15 mouse cellular contexts compared by ENCODE assay signal in the genomic region with DNA sequence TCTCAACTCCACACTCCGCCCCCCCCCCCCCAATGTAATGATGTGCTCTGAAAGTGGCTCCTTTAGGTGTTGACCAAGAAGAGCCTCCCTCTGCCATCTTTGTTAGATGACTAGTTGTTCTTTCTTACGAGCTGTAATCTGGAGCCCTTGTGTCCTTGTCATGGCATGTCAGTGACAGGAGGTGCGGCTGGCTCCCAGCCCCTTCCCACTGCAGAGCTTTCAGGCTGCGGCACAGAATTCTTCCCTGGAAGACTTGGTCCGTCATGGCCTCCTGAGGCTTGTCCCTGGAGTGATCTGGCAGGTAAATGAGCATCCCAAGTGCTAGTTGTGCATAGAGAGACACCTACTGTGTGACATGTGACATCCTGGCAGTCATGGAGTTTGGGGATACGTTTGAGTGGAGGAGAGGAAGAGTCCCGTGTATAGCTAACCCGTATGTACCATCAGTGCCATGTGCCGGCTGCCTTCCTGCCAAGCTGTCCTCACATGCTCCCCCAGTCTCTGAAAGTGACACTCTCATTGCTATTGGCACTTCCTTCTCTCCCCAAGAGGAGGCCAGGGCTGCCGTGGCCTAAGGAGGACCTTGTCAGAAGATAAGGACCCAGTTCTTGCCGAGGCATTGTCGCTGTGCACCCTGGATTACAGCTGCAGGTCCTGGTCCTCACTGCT. TPM values are rescaled to one million over a fixed set of nuclear protein-coding genes. Genes with fewer than 3 reads are reported as not detected.
A peak's percentile ranks its signal among the peaks of the same experiment; 100 is the strongest.
DNase-seq lines count a peak whose midpoint lies in the region; ATAC-seq lines count a peak whose summit lies in the region.
"Had no signal": no experiment of that assay in that cellular context is flagged by ENCODE, and none has a peak within 500 bp of the region (broad histone marks: within the 10 kb centered on the region; RNA-seq: fewer than 3 reads in every experiment).

No protein-coding gene starts in this region.

- no peak overlapping the region for H3K4me3 ChIP-seq in hindbrain, embryonic 13.5 days
- H3K4me3 ChIP-seq in hindbrain, embryonic 11.5 days (ENCODE audit: low read depth, low read length): no peak overlapping the region
- H3K4me3 ChIP-seq in brown adipose tissue, adult 24 weeks (ENCODE audit: insufficient read depth, low read depth, low read length): no peak overlapping the region
- H3K4me3 ChIP-seq in heart, embryonic 16.5 days (ENCODE audit: low read length): no peak overlapping the region
- no peak overlapping the region for H3K4me3 ChIP-seq in midbrain, embryonic 14.5 days (replicated peaks; ENCODE audit: low read depth, low read length)
- H3K4me3 ChIP-seq: forebrain, embryonic 10.5 days; lung, embryonic 15.5 days; neural tube, embryonic 12.5 days had no signal

- H3K9me3 ChIP-seq in hindbrain, embryonic 13.5 days: no peaks in the 10 kb centered on the region
- H3K9me3 ChIP-seq in hindbrain, embryonic 11.5 days (ENCODE audit: control insufficient read depth, low read length): no peaks in the 10 kb centered on the region
- no peaks in the 10 kb centered on the region for H3K9me3 ChIP-seq in heart, embryonic 16.5 days (replicated peaks; ENCODE audit: control insufficient read depth, low read length)
- no peaks in the 10 kb centered on the region for H3K9me3 ChIP-seq in midbrain, embryonic 14.5 days (ENCODE audit: control insufficient read depth, low read length)
- H3K9me3 ChIP-seq: forebrain, embryonic 10.5 days; lung, embryonic 15.5 days; neural tube, embryonic 12.5 days had no signal

- intact Hi-C loops in left cerebral cortex, postnatal 36 days (cut with DNase I): loop anchor here (2.0 to 5.0 kb wide), 2 partner anchors 14 to 33 kb away; no protein-coding TSS in a partner anchor

- no peak for ATAC-seq in hindbrain, embryonic 13.5 days (ENCODE audit: low FRiP score)
- no peak for ATAC-seq in hindbrain, embryonic 11.5 days (ENCODE audit: low FRiP score)
- no peak for ATAC-seq in heart, embryonic 16.5 days (replicated peaks; ENCODE audit: extremely low read depth, insufficient read depth, low FRiP score)
- ATAC-seq in midbrain, embryonic 14.5 days (ENCODE audit: low FRiP score, low TSS enrichment): no peak

- peak overlapping the region; percentile 43; the same call in 1 of the 2 replicates for H3K9ac ChIP-seq in hindbrain, embryonic 13.5 days
- no peak overlapping the region for H3K9ac ChIP-seq in hindbrain, embryonic 11.5 days (ENCODE audit: low read depth, low read length)
- 0 out of 2 replicates have a peak overlapping the region, but pooled peaks have one; percentile 13 for H3K9ac ChIP-seq in heart, embryonic 16.5 days (ENCODE audit: low read length)
- H3K9ac ChIP-seq in midbrain, embryonic 14.5 days (replicated peaks; ENCODE audit: low read length): no peak overlapping the region
- H3K9ac ChIP-seq: lung, embryonic 15.5 days; neural tube, embryonic 12.5 days had no signal

- no peaks in the 10 kb centered on the region for H3K27me3 ChIP-seq in hindbrain, embryonic 13.5 days
- H3K27me3 ChIP-seq in hindbrain, embryonic 11.5 days (ENCODE audit: control insufficient read depth, insufficient read depth, low read length): no peaks in the 10 kb centered on the region
- H3K27me3 ChIP-seq in heart, embryonic 16.5 days (ENCODE audit: control insufficient read depth, insufficient read depth, low read length): no peaks in the 10 kb centered on the region
- no peaks in the 10 kb centered on the region for H3K27me3 ChIP-seq in midbrain, embryonic 14.5 days (ENCODE audit: control insufficient read depth, insufficient read depth, low read length)
- H3K27me3 ChIP-seq: lung, embryonic 15.5 days; neural tube, embryonic 12.5 days had no signal

- H3K4me1 ChIP-seq in hindbrain, embryonic 13.5 days (replicated peaks): peaks cover 30% of the 10 kb centered on the region
- no peaks in the 10 kb centered on the region for H3K4me1 ChIP-seq in hindbrain, embryonic 11.5 days (replicated peaks; ENCODE audit: control insufficient read depth, insufficient read depth, low read length)
- H3K4me1 ChIP-seq in brown adipose tissue, adult 24 weeks (ENCODE audit: control insufficient read depth, insufficient read depth, insufficient read length, low read length): peaks cover 35% of the 10 kb centered on the region
- peaks cover 47% of the 10 kb centered on the region for H3K4me1 ChIP-seq in heart, embryonic 16.5 days (ENCODE audit: control insufficient read depth, insufficient read depth, low read length)
- peaks cover 11% of the 10 kb centered on the region for H3K4me1 ChIP-seq in midbrain, embryonic 14.5 days (ENCODE audit: control insufficient read depth, insufficient read depth, low read length)

- H3K27ac ChIP-seq in hindbrain, embryonic 13.5 days: no peak overlapping the region
- no peak overlapping the region for H3K27ac ChIP-seq in hindbrain, embryonic 11.5 days (ENCODE audit: low read depth, low read length)
- peak overlapping the region; percentile 42; the same call in 1 of the 2 replicates for H3K27ac ChIP-seq in brown adipose tissue, adult 24 weeks (replicated peaks; ENCODE audit: low read depth, low read length)
- H3K27ac ChIP-seq in heart, embryonic 16.5 days (ENCODE audit: low read length): peak overlapping the region; percentile 5; the same call in 1 of the 2 replicates
- H3K27ac ChIP-seq in midbrain, embryonic 14.5 days (replicated peaks; ENCODE audit: low read depth, low read length): no peak overlapping the region
- H3K27ac ChIP-seq: forebrain, embryonic 10.5 days; lung, embryonic 15.5 days; neural tube, embryonic 12.5 days had no signal

- WGBS in hindbrain, embryonic 13.5 days: 91% methylated on average over 12 of the region's 12 CpGs
- 92% methylated on average over 12 of the region's 12 CpGs for WGBS in hindbrain, embryonic 11.5 days
- 42% methylated on average over 12 of the region's 12 CpGs for WGBS in heart, embryonic 16.5 days
- WGBS in midbrain, embryonic 14.5 days: 92% methylated on average over 12 of the region's 12 CpGs

- peak; percentile 59 to 62 for DNase-seq in cerebellum, postnatal 25 days
- DNase-seq in cerebellum, postnatal 36 days: no peak
- no peak for DNase-seq in hindbrain, embryonic 11.5 days (ENCODE audit: low spot score)
- DNase-seq in midbrain, embryonic 14.5 days: no peak
- DNase-seq in left cerebral cortex, postnatal 36 days (ENCODE audit: low spot score in 2 of 2): no peak
- DNase-seq: kidney, adult 2 months; right cerebral cortex, adult 18-20 months; thymus, postnatal 4 days had no signal

- no peak overlapping the region for H3K4me2 ChIP-seq in hindbrain, embryonic 13.5 days
- H3K4me2 ChIP-seq in hindbrain, embryonic 11.5 days (replicated peaks; ENCODE audit: low read depth, low read length): no peak overlapping the region
- H3K4me2 ChIP-seq in heart, embryonic 16.5 days (ENCODE audit: low read depth, low read length): no peak overlapping the region
- no peak overlapping the region for H3K4me2 ChIP-seq in midbrain, embryonic 14.5 days (ENCODE audit: low read length)
- H3K4me2 ChIP-seq: lung, embryonic 15.5 days; midbrain, embryonic 11.5 days; neural tube, embryonic 12.5 days had no signal

- peaks cover 39% of the 10 kb centered on the region for H3K36me3 ChIP-seq in hindbrain, embryonic 13.5 days
- H3K36me3 ChIP-seq in hindbrain, embryonic 11.5 days (ENCODE audit: control insufficient read depth, insufficient read depth, low read length): 0 out of 2 replicates have a peak, but pooled peaks cover 4% of the 10 kb centered on the region
- H3K36me3 ChIP-seq in heart, embryonic 16.5 days (ENCODE audit: control insufficient read depth, insufficient read depth): peaks cover 14% of the 10 kb centered on the region
- H3K36me3 ChIP-seq in midbrain, embryonic 14.5 days (ENCODE audit: control insufficient read depth, insufficient read depth, low read length): peaks cover 33% of the 10 kb centered on the region

RNA-seq across cellular contexts. Expression of gene Sec14l1, which starts 24.0 kb away (rescaled TPM):
- polyA plus RNA-seq in hindbrain, embryonic 13.5 days (2015; fragmentation: Nextera tagmentation; extraction: Ambion mirVana): 63.3 and 65.9 TPM in 2 replicates
- 36.7 and 36.9 TPM in 2 replicates for polyA plus RNA-seq in hindbrain, embryonic 11.5 days (2014; fragmentation: Nextera tagmentation; extraction: Ambion mirVana)
- polyA plus RNA-seq in brown adipose tissue, adult 24 weeks (2012; ENCODE audit: insufficient read depth, insufficient read length, missing spikeins): 35.4 and 37.4 TPM in 2 replicates
- 51.0 and 54.9 TPM in 2 replicates for polyA plus RNA-seq in heart, embryonic 16.5 days (2015; fragmentation: Nextera tagmentation; extraction: Ambion mirVana)
- polyA plus RNA-seq in midbrain, embryonic 14.5 days (2014; fragmentation: Nextera tagmentation; extraction: Ambion mirVana): 48.7 and 58.1 TPM in 2 replicates
- total RNA-seq in left cerebral cortex, postnatal 36 days (2021): 100 to 1,000 TPM; 210 to 217 TPM

Comparison
In these comparisons a context has a peak if more than half of its experiments do, and no peak if none do; other contexts are left out.
1. DNase-seq: peak in cerebellum, postnatal 25 days (2 of 2); none in cerebellum, postnatal 36 days (0 of 2), hindbrain, embryonic 11.5 days (single experiment), midbrain, embryonic 14.5 days (single experiment) and left cerebral cortex, postnatal 36 days (0 of 2).
2. H3K9ac ChIP-seq: peak in hindbrain, embryonic 13.5 days (single experiment) and heart, embryonic 16.5 days (single experiment); none in hindbrain, embryonic 11.5 days (single experiment) and midbrain, embryonic 14.5 days (single experiment).
3. H3K27ac ChIP-seq: peak in brown adipose tissue, adult 24 weeks (single experiment) and heart, embryonic 16.5 days (single experiment); none in hindbrain, embryonic 13.5 days (single experiment), hindbrain, embryonic 11.5 days (single experiment) and midbrain, embryonic 14.5 days (single experiment).